In the genomic region with DNA sequence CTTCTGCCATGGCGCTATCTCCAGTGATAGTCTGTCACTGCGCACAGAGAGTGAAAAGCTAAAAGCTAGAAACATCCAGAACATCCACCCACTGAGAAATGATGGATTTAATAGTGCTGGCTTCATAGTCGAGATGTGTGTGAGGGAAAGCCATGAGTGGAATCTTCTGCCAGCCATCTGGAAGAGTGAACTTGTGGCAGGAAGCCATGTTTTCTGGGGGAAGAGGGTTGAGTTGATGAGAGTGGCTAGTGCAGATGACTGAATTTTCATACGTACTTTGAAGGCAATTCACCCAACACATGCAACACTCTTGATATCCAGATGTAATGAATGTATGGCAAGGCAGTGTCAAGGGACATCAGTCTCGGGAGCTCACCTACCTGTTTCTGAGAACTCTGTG, we compare ENCODE assay signal across 17 mouse cellular contexts.
DNase-seq lines count a peak whose midpoint lies in the region; TF ChIP-seq lines count a peak whose summit lies in the region.
"Had no signal": no experiment of that assay in that cellular context is flagged by ENCODE, and none has a peak within 500 bp of the region (broad histone marks: within the 10 kb centered on the region; RNA-seq: fewer than 3 reads in every experiment).

No protein-coding gene starts in this region.

- WGBS in cerebellum, adult 2 months = 36% methylated on average over 5 of the region's 5 CpGs

- TF ChIP-seq POLR2A in cerebellum, adult 2 months (IDR thresholded peaks at IDR 0.05; ENCODE audit: borderline replicate concordance, insufficient read depth, low read length) = no peak

- intact Hi-C loops in heart, postnatal 25 days (cut with DNase I) = no loop called here

- TF ChIP-seq CTCF in cerebellum, adult 2 months (IDR thresholded peaks at IDR 0.05; ENCODE audit: borderline replicate concordance, insufficient read depth, low read depth, low read length) = no peak

- DNase-seq in cerebellum, postnatal 14 days = peak; percentile 20 to 21
- no peak for DNase-seq in cerebellum, adult 2 months
- peak; percentile 38 to 45 for DNase-seq in layer of hippocampus, adult 18-20 months (ENCODE audit: low spot score in 2 of 2)
- no peak for DNase-seq in layer of hippocampus, adult 9-10 months (ENCODE audit: low spot score)
- DNase-seq in left cerebral cortex, adult 9 months (ENCODE audit: low spot score in 2 of 2) = peak; percentile 21 to 28
- DNase-seq in left cerebral cortex, adult 11 months (ENCODE audit: low spot score) = no peak
- DNase-seq in heart, postnatal 25 days (ENCODE audit: low spot score) = no peak
- DNase-seq: adrenal gland, postnatal 14 days; cerebellum, adult 8-10 months; cerebellum, postnatal 36 days; gastrocnemius, postnatal 36 days; heart, adult 11 months; heart, postnatal 4 days had no signal

- no peaks in the 10 kb centered on the region for H3K4me1 ChIP-seq in cerebellum, adult 2 months (ENCODE audit: control insufficient read depth, insufficient read depth, low read length)
- H3K4me1 ChIP-seq: embryonic facial prominence, embryonic 13.5 days; forebrain, embryonic 12.5 days; heart, embryonic 13.5 days; hindbrain, embryonic 12.5 days had no signal

- no peak overlapping the region for H3K4me3 ChIP-seq in cerebellum, adult 2 months (replicated peaks; ENCODE audit: insufficient read depth, low read depth, low read length)
- H3K4me3 ChIP-seq: embryonic facial prominence, embryonic 13.5 days; forebrain, embryonic 12.5 days; heart, embryonic 13.5 days; hindbrain, embryonic 12.5 days had no signal

- no peaks in the 10 kb centered on the region for H3K27me3 ChIP-seq in cerebellum, adult 2 months (ENCODE audit: control insufficient read depth, insufficient read depth, low read length)
- H3K27me3 ChIP-seq: embryonic facial prominence, embryonic 13.5 days; forebrain, embryonic 12.5 days; heart, embryonic 13.5 days; hindbrain, embryonic 12.5 days had no signal

- no peak overlapping the region for H3K27ac ChIP-seq in cerebellum, adult 2 months (ENCODE audit: insufficient read depth, low read length)
- H3K27ac ChIP-seq: embryonic facial prominence, embryonic 13.5 days; forebrain, embryonic 12.5 days; heart, embryonic 13.5 days; hindbrain, embryonic 12.5 days had no signal

Comparison
In these comparisons a context has a peak if more than half of its experiments do, and no peak if none do; other contexts are left out.
1. DNase-seq: peak in cerebellum, postnatal 14 days (2 of 2), layer of hippocampus, adult 18-20 months (2 of 2) and left cerebral cortex, adult 9 months (2 of 2); none in cerebellum, adult 2 months (0 of 2), layer of hippocampus, adult 9-10 months (single experiment), left cerebral cortex, adult 11 months (single experiment) and heart, postnatal 25 days (single experiment).